Mouse (Mus musculus): ENCODE measurements around the gene Map1b. TPM values are rescaled to one million over a fixed set of nuclear protein-coding genes. Genes with fewer than 3 reads are reported as not detected.

Map1b gene
- polyA plus RNA-seq, 1 experiment from 2014 or later = 88.0 TPM

DNA sequence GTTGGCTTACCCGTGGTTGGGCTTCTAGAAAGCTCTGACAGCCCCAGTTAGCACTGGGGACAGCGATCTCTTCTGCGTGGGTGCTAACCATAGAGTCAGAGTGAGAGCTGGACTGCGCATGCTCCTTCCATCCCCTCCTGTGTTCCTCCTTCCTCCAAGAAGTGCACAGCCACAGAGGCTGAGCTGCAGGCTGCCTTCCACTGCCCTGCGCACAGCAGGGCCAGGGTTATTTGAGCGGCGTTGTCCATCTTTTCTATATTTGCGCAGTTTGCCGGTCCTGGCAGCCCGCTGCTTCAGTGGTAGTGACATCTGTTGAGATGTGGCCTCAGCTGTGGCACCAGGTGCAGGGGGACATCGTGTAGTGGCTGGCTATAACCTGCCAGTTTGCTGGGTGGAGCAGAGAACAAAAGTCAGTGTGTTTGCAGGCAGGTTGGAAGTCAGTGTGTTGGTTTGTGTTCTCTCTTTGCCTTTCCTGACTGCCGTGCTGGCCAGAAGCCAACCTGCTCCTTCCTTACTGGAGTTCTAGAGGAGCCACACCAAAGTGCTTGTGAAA is 118.1 kb downstream of the Map1b start:
- Histone ChIP-seq H3K4me2 (ENCODE audit: low read depth, low read length) (no peak overlapping the region), H3K27ac (ENCODE audit: low read length) (peak overlapping the region; percentile 59), H3K4me1 (ENCODE audit: control insufficient read depth, insufficient read depth, low read length) (peaks cover 9% of the 10 kb centered on the region), H3K9me3 (replicated peaks; ENCODE audit: control insufficient read depth, low read length) (no peaks in the 10 kb centered on the region), H3K36me3 (ENCODE audit: control insufficient read depth, insufficient read depth) (0 out of 2 replicates have a peak, but pooled peaks cover 4% of the 10 kb centered on the region), H3K4me3 (ENCODE audit: low read length) (no peak overlapping the region), H3K9ac (ENCODE audit: low read length) (no peak overlapping the region), H3K27me3 (ENCODE audit: control insufficient read depth, insufficient read depth, low read length) (no peaks in the 10 kb centered on the region)
- ATAC-seq (replicated peaks; ENCODE audit: extremely low read depth, insufficient read depth, low FRiP score) = no peak
- WGBS = 78% methylated on average over 12 of the region's 12 CpGs

- no peak for ATAC-seq (replicated peaks; ENCODE audit: extremely low read depth, insufficient read depth, low FRiP score)
- H3K36me3 ChIP-seq (ENCODE audit: control insufficient read depth, insufficient read depth) = 0 out of 2 replicates have a peak, but pooled peaks cover 4% of the 10 kb centered on the region
- H3K27ac ChIP-seq (ENCODE audit: low read length) = no peak overlapping the region
- WGBS = 80% methylated on average over 7 of the region's 7 CpGs
- H3K9ac ChIP-seq (ENCODE audit: low read length) = no peak overlapping the region
- peaks cover 9% of the 10 kb centered on the region for H3K4me1 ChIP-seq (ENCODE audit: control insufficient read depth, insufficient read depth, low read length)
- H3K4me2 ChIP-seq (ENCODE audit: low read depth, low read length) = no peak overlapping the region
- H3K9me3 ChIP-seq (replicated peaks; ENCODE audit: control insufficient read depth, low read length) = no peaks in the 10 kb centered on the region
- no peaks in the 10 kb centered on the region for H3K27me3 ChIP-seq (ENCODE audit: control insufficient read depth, insufficient read depth, low read length)
- no peak overlapping the region for H3K4me3 ChIP-seq (ENCODE audit: low read length)
Observed at GRCm38 (mm10) chr13:99397228-99397627, 119.1 kb downstream of the Map1b start.

DNA sequence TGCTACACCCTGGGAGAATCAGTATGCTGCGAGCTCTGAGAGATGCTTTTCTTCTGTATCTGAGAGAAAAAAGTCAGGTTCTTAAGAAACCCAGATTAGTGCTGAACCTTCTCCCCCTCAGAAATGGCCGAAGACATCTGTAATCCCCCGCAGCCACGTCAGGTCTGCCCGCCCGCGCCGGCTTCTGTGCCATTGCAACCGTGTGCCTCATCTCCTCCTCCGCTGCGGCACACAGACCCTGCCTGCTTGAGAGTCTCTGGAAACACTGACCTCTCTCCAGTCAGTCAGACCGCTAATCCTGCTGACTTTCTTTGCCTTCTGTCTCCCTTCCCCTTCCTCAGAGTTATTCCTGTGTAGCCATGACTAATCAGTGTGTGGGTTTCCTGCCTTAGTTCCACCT is 120.8 kb downstream of the Map1b start:
- Histone ChIP-seq H3K9me3 (replicated peaks; ENCODE audit: control insufficient read depth, low read length) (no peaks in the 10 kb centered on the region), H3K27ac (ENCODE audit: low read length) (peak overlapping the region; percentile 53), H3K9ac (ENCODE audit: low read length) (no peak overlapping the region), H3K4me3 (ENCODE audit: low read length) (no peak overlapping the region), H3K27me3 (ENCODE audit: control insufficient read depth, insufficient read depth, low read length) (no peaks in the 10 kb centered on the region), H3K4me1 (ENCODE audit: control insufficient read depth, insufficient read depth, low read length) (peaks cover 9% of the 10 kb centered on the region), H3K4me2 (ENCODE audit: low read depth, low read length) (no peak overlapping the region), H3K36me3 (ENCODE audit: control insufficient read depth, insufficient read depth) (0 out of 2 replicates have a peak, but pooled peaks cover 4% of the 10 kb centered on the region)
- ATAC-seq (replicated peaks; ENCODE audit: extremely low read depth, insufficient read depth, low FRiP score) = no peak
- WGBS = 61% methylated on average over 12 of the region's 12 CpGs

GRCm38 (mm10) chr13:99394694-99395093 is 121.6 kb downstream of the Map1b start:
- WGBS = 55% methylated on average over 3 of the region's 3 CpGs
- H3K27ac ChIP-seq (ENCODE audit: low read length) = no peak overlapping the region

DNA sequence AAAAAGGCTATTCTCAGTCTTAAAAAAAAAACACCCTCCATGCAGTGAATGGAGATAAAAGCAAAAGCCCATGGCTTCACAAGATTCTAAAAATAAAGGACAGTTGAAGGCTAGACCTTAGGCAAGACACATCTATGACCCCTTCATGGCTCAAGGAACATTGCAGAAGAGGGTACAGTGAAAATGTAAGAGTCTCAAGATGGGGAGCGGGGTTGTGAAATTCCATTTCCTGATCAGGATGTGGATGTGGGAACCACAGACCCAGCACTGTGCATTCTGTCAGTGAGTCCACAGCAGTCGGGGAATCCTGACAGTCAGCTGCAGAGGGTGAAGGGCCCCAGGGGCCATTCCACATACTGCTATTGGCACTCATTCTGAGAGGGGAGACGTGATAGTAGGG is 123.2 kb downstream of the Map1b start:
- Histone ChIP-seq H3K36me3 (ENCODE audit: control insufficient read depth, insufficient read depth) (no peaks in the 10 kb centered on the region), H3K27ac (ENCODE audit: low read length) (no peak overlapping the region)
- ATAC-seq (replicated peaks; ENCODE audit: extremely low read depth, insufficient read depth, low FRiP score) = no peak

More at GRCm38 (mm10) chr13:99394694-99395093, 121.6 kb downstream of the Map1b start:
- no peak for ATAC-seq (replicated peaks; ENCODE audit: extremely low read depth, insufficient read depth, low FRiP score)
- peaks cover 9% of the 10 kb centered on the region for H3K4me1 ChIP-seq (ENCODE audit: control insufficient read depth, insufficient read depth, low read length)
- no peaks in the 10 kb centered on the region for H3K36me3 ChIP-seq (ENCODE audit: control insufficient read depth, insufficient read depth)
- H3K9me3 ChIP-seq (replicated peaks; ENCODE audit: control insufficient read depth, low read length) = no peaks in the 10 kb centered on the region
- no peak overlapping the region for H3K4me2 ChIP-seq (ENCODE audit: low read depth, low read length)
- H3K4me3 ChIP-seq (ENCODE audit: low read length) = no peak overlapping the region
- no peak overlapping the region for H3K9ac ChIP-seq (ENCODE audit: low read length)
- H3K27me3 ChIP-seq (ENCODE audit: control insufficient read depth, insufficient read depth, low read length) = no peaks in the 10 kb centered on the region

DNA sequence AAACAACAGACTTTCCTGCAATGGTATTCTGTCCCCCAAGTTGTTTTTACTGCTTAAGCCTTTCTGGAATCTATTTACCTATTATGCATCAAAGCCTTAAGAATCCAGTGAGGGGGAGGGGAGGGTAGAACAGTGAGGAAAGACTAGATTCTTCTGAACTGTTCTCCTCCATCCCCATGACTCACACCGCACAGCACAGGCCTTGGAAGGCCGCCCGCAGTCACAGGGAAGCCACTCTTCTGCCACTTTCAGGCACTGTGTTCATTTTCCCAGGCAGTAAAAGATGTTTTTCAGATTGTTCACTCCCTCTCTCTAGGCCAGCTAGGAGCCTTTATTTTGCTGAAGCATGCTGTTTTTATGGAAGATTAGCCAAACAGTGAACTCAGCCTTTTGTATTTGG is 124.9 kb downstream of the Map1b start:
- no peak overlapping the region for H3K9ac ChIP-seq (ENCODE audit: low read length)
- no peak overlapping the region for H3K4me2 ChIP-seq (ENCODE audit: low read depth, low read length)
- no peak overlapping the region for H3K4me3 ChIP-seq (ENCODE audit: low read length)
- H3K4me1 ChIP-seq (ENCODE audit: control insufficient read depth, insufficient read depth, low read length) = no peaks in the 10 kb centered on the region
- no peaks in the 10 kb centered on the region for H3K36me3 ChIP-seq (ENCODE audit: control insufficient read depth, insufficient read depth)
- no peaks in the 10 kb centered on the region for H3K9me3 ChIP-seq (replicated peaks; ENCODE audit: control insufficient read depth, low read length)
- 78% methylated on average over 3 of the region's 3 CpGs for WGBS
- H3K27me3 ChIP-seq (ENCODE audit: control insufficient read depth, insufficient read depth, low read length) = no peaks in the 10 kb centered on the region
- no peak overlapping the region for H3K27ac ChIP-seq (ENCODE audit: low read length)
- no peak for ATAC-seq (replicated peaks; ENCODE audit: extremely low read depth, insufficient read depth, low FRiP score)

More for the DNA sequence above, 123.2 kb downstream of the Map1b start:
- H3K4me2 ChIP-seq (ENCODE audit: low read depth, low read length) = no peak overlapping the region
- no peak overlapping the region for H3K4me3 ChIP-seq (ENCODE audit: low read length)
- no peak overlapping the region for H3K9ac ChIP-seq (ENCODE audit: low read length)
- no peaks in the 10 kb centered on the region for H3K9me3 ChIP-seq (replicated peaks; ENCODE audit: control insufficient read depth, low read length)
- H3K4me1 ChIP-seq (ENCODE audit: control insufficient read depth, insufficient read depth, low read length) = peaks cover 2% of the 10 kb centered on the region
- H3K27me3 ChIP-seq (ENCODE audit: control insufficient read depth, insufficient read depth, low read length) = no peaks in the 10 kb centered on the region
- 77% methylated on average over 3 of the region's 3 CpGs for WGBS

GRCm38 (mm10) chr13:99387901-99388811 is 128.2 kb downstream of the Map1b start:
- Histone ChIP-seq H3K9me3 (replicated peaks; ENCODE audit: control insufficient read depth, low read length) (no peaks in the 10 kb centered on the region), H3K9ac (ENCODE audit: low read length) (no peak overlapping the region), H3K27ac (ENCODE audit: low read length) (no peak overlapping the region), H3K4me2 (ENCODE audit: low read depth, low read length) (no peak overlapping the region), H3K27me3 (ENCODE audit: control insufficient read depth, insufficient read depth, low read length) (no peaks in the 10 kb centered on the region), H3K36me3 (ENCODE audit: control insufficient read depth, insufficient read depth) (no peaks in the 10 kb centered on the region), H3K4me3 (ENCODE audit: low read length) (no peak overlapping the region), H3K4me1 (ENCODE audit: control insufficient read depth, insufficient read depth, low read length) (no peaks in the 10 kb centered on the region)
- no peak for ATAC-seq (replicated peaks; ENCODE audit: extremely low read depth, insufficient read depth, low FRiP score)
- 75% methylated on average over 7 of the region's 7 CpGs for WGBS

DNA sequence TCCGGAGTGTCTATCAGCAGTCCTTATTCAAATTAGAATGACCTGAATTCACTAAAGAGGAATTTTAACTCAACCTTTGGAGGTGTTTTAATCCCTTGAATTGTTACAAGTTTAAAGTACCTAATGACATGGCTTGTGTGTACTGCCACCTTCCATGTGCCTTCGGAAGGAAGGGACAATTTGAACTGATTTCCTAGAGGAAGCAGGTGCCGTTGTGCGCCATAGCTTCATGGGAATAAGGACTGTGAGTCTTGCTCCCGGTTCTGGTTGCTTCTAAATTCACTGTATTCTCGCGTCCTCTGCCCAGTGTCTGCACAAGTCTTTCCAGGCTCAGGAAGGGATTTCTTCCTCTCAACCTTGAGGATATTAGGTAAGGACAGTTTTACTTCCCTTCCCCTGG is 130.0 kb downstream of the Map1b start:
- Histone ChIP-seq H3K4me1 (ENCODE audit: control insufficient read depth, insufficient read depth, low read length) (no peaks in the 10 kb centered on the region), H3K27ac (ENCODE audit: low read length) (peak overlapping the region; percentile 46; the same call in 1 of the 2 replicates), H3K4me3 (ENCODE audit: low read length) (no peak overlapping the region), H3K9me3 (replicated peaks; ENCODE audit: control insufficient read depth, low read length) (no peaks in the 10 kb centered on the region), H3K27me3 (ENCODE audit: control insufficient read depth, insufficient read depth, low read length) (no peaks in the 10 kb centered on the region), H3K4me2 (ENCODE audit: low read depth, low read length) (no peak overlapping the region), H3K36me3 (ENCODE audit: control insufficient read depth, insufficient read depth) (no peaks in the 10 kb centered on the region; the same call in 1 of the 2 replicates), H3K9ac (ENCODE audit: low read length) (no peak overlapping the region)
- ATAC-seq (replicated peaks; ENCODE audit: extremely low read depth, insufficient read depth, low FRiP score) = no peak
- 78% methylated on average over 7 of the region's 7 CpGs for WGBS

GRCm38 (mm10) chr13:99385911-99386310 is 130.4 kb downstream of the Map1b start:
- Histone ChIP-seq H3K36me3 (ENCODE audit: control insufficient read depth, insufficient read depth) (no peaks in the 10 kb centered on the region; the same call in 1 of the 2 replicates), H3K4me3 (ENCODE audit: low read length) (no peak overlapping the region), H3K9ac (ENCODE audit: low read length) (no peak overlapping the region), H3K4me1 (ENCODE audit: control insufficient read depth, insufficient read depth, low read length) (no peaks in the 10 kb centered on the region), H3K9me3 (replicated peaks; ENCODE audit: control insufficient read depth, low read length) (no peaks in the 10 kb centered on the region), H3K27me3 (ENCODE audit: control insufficient read depth, insufficient read depth, low read length) (no peaks in the 10 kb centered on the region), H3K4me2 (ENCODE audit: low read depth, low read length) (no peak overlapping the region), H3K27ac (ENCODE audit: low read length) (0 out of 2 replicates have a peak overlapping the region, but pooled peaks have one; percentile 25)
- no peak for ATAC-seq (replicated peaks; ENCODE audit: extremely low read depth, insufficient read depth, low FRiP score)
- 81% methylated on average over 6 of the region's 6 CpGs for WGBS

Data from heart, embryonic 16.5 days (tissue).